Mouse (Mus musculus) myocyte (in vitro differentiated cells): ENCODE data around the gene Qprt.

ENCODE experiments used
- CEBPB ChIP-seq: IDR thresholded peaks from 2 replicates; pipeline ENCODE4 v1.6.1; 2011; ENCODE audit warnings: mild to moderate bottlenecking, moderate library complexity; ENCODE audit not compliant: poor library complexity, insufficient read depth, severe bottlenecking
- E2F4 ChIP-seq: IDR thresholded peaks from one replicate; pipeline ENCODE4 v1.6.1; 2011; ENCODE audit warnings: mild to moderate bottlenecking, control low read depth, moderate library complexity; ENCODE audit not compliant: insufficient read depth
- MAX ChIP-seq: IDR thresholded peaks from one replicate; pipeline ENCODE4 v1.6.1; 2011; ENCODE audit warnings: low read depth, mild to moderate bottlenecking, control low read depth
- MYOD1 ChIP-seq, 3 experiments: IDR thresholded peaks; one replicate each; pipeline ENCODE4 v1.6.1; 2011; ENCODE audit warnings: control low read depth in 2 of 3, low read depth in 2 of 3, mild to moderate bottlenecking in 2 of 3, moderate library complexity in 1 of 3; ENCODE audit not compliant: insufficient read length in 2 of 3, control insufficient read depth in 1 of 3
- MYOG ChIP-seq, 3 experiments: IDR thresholded peaks; one replicate each; pipeline ENCODE4 v1.6.1; 2011; ENCODE audit warnings: control low read depth in 2 of 3, low read depth in 2 of 3, mild to moderate bottlenecking in 2 of 3; ENCODE audit not compliant: insufficient read length in 2 of 3, control insufficient read depth in 1 of 3, insufficient read depth in 1 of 3
- POLR2A ChIP-seq: IDR thresholded peaks from one replicate; pipeline ENCODE4 v1.6.1; 2011; ENCODE audit warnings: low read depth, mild to moderate bottlenecking, control low read depth, moderate library complexity; ENCODE audit not compliant: insufficient read length
- POLR2AphosphoS2 ChIP-seq: IDR thresholded peaks from one replicate; pipeline ENCODE4 v1.6.1; 2011; ENCODE audit warnings: low read depth, control low read depth; ENCODE audit not compliant: insufficient read length
- REST ChIP-seq: IDR thresholded peaks from one replicate; pipeline ENCODE4 v1.6.1; 2011; ENCODE audit warnings: mild to moderate bottlenecking, control low read depth, moderate library complexity; ENCODE audit not compliant: insufficient read depth, insufficient read length
- SRF ChIP-seq: IDR thresholded peaks from one replicate; pipeline ENCODE4 v1.6.1; 2011; ENCODE audit warnings: low read depth; ENCODE audit not compliant: control insufficient read depth, insufficient read length
- TCF12 ChIP-seq: IDR thresholded peaks from one replicate; pipeline ENCODE4 v1.6.1; 2011; ENCODE audit warnings: mild to moderate bottlenecking, control low read depth; ENCODE audit not compliant: poor library complexity, insufficient read depth, severe bottlenecking
- USF1 ChIP-seq: IDR thresholded peaks from one replicate; pipeline ENCODE4 v1.6.1; 2011; ENCODE audit warnings: low read depth, mild to moderate bottlenecking, control low read depth, moderate library complexity

- TF ChIP-seq POLR2A (no peak), MYOD1 (IDR thresholded peaks at IDR 0.05; ENCODE audit: control insufficient read depth in 1 of 3, insufficient read length in 2 of 3, low read depth in 2 of 3) (no peak), POLR2AphosphoS2 (no peak), CEBPB (no peak), E2F4 (no peak), TCF12 (no peak), MAX (no peak), SRF (no peak), USF1 (no peak), REST (no peak), MYOG (IDR thresholded peaks at IDR 0.05; ENCODE audit: control insufficient read depth in 1 of 3, insufficient read depth in 1 of 3, insufficient read length in 2 of 3, low read depth in 2 of 3) (no peak)
Measured at GRCm38 (mm10) chr7:127142214-127142613, 20.2 kb upstream of the Qprt start.
